Mouse (Mus musculus): ENCODE results near the gene Adamts17. TPM values are rescaled to one million over a fixed set of nuclear protein-coding genes. Genes with fewer than 3 reads are reported as not detected.

Gene Adamts17
- polyA plus RNA-seq, 1 experiment from 2014 or later, result 5.2 TPM

- Histone ChIP-seq H3K27ac (replicated peaks) (no peak overlapping the region), H3K4me1 (peaks cover 43% of the 10 kb centered on the region), H3K9ac (no peak overlapping the region), H3K4me3 (no peak overlapping the region), H3K9me3 (no peaks in the 10 kb centered on the region), H3K36me3 (no peaks in the 10 kb centered on the region), H3K27me3 (replicated peaks) (no peaks in the 10 kb centered on the region), H3K4me2 (no peak overlapping the region)
- 74% methylated on average over 2 of the region's 2 CpGs for WGBS
- no peak for ATAC-seq (ENCODE audit: extremely low read depth, insufficient number of reproducible peaks, low FRiP score, low TSS enrichment)
These were observed 33.7 kb downstream of the Adamts17 start for GRCm38 (mm10) chr7:66873235-66873634.

GRCm38 (mm10) chr7:66891431-66891830 lies 51.9 kb downstream of the Adamts17 start:
- WGBS, result 65% methylated on average over 2 of the region's 2 CpGs
- H3K4me3 ChIP-seq, result no peak overlapping the region
- H3K27me3 ChIP-seq (replicated peaks), result no peaks in the 10 kb centered on the region
- peaks cover 5% of the 10 kb centered on the region; the same call in 1 of the 2 replicates for H3K36me3 ChIP-seq
- H3K4me1 ChIP-seq, result no peaks in the 10 kb centered on the region
- no peaks in the 10 kb centered on the region for H3K9me3 ChIP-seq
- no peak overlapping the region for H3K9ac ChIP-seq
- no peak for ATAC-seq (ENCODE audit: extremely low read depth, insufficient number of reproducible peaks, low FRiP score, low TSS enrichment)
- no peak overlapping the region for H3K27ac ChIP-seq (replicated peaks)
- H3K4me2 ChIP-seq, result no peak overlapping the region

- H3K4me2 ChIP-seq, result no peak overlapping the region
- no peak overlapping the region for H3K27ac ChIP-seq (replicated peaks)
- no peaks in the 10 kb centered on the region for H3K4me1 ChIP-seq
- no peaks in the 10 kb centered on the region for H3K9me3 ChIP-seq
- no peak for ATAC-seq (ENCODE audit: extremely low read depth, insufficient number of reproducible peaks, low FRiP score, low TSS enrichment)
- H3K36me3 ChIP-seq, result peaks cover 7% of the 10 kb centered on the region
- no peaks in the 10 kb centered on the region for H3K27me3 ChIP-seq (replicated peaks)
- H3K9ac ChIP-seq, result no peak overlapping the region
- H3K4me3 ChIP-seq, result no peak overlapping the region
- WGBS, result 67% methylated on average over 4 of the region's 4 CpGs
These were observed 52.6 kb downstream of the Adamts17 start for GRCm38 (mm10) chr7:66892096-66892495.

GRCm38 (mm10) chr7:66902376-66902775 lies 62.8 kb downstream of the Adamts17 start:
- Histone ChIP-seq H3K4me2 (no peak overlapping the region), H3K27ac (replicated peaks) (no peak overlapping the region), H3K9me3 (no peaks in the 10 kb centered on the region), H3K9ac (no peak overlapping the region), H3K4me3 (no peak overlapping the region), H3K27me3 (replicated peaks) (no peaks in the 10 kb centered on the region), H3K36me3 (peaks cover under 1% of the 10 kb centered on the region; the same call in 1 of the 2 replicates), H3K4me1 (0 out of 2 replicates have a peak, but pooled peaks cover 4% of the 10 kb centered on the region)
- 87% methylated on average over 7 of the region's 7 CpGs for WGBS
- ATAC-seq (ENCODE audit: extremely low read depth, insufficient number of reproducible peaks, low FRiP score, low TSS enrichment), result no peak

GRCm38 (mm10) chr7:66903014-66903413 lies 63.5 kb downstream of the Adamts17 start:
- H3K27ac ChIP-seq (replicated peaks), result no peak overlapping the region
- no peak overlapping the region for H3K4me2 ChIP-seq
- H3K36me3 ChIP-seq, result no peaks in the 10 kb centered on the region
- H3K4me3 ChIP-seq, result no peak overlapping the region
- H3K27me3 ChIP-seq (replicated peaks), result no peaks in the 10 kb centered on the region
- no peak for ATAC-seq (ENCODE audit: extremely low read depth, insufficient number of reproducible peaks, low FRiP score, low TSS enrichment)
- 68% methylated on average over 5 of the region's 5 CpGs for WGBS
- H3K9ac ChIP-seq, result no peak overlapping the region
- no peaks in the 10 kb centered on the region for H3K9me3 ChIP-seq
- 0 out of 2 replicates have a peak, but pooled peaks cover 4% of the 10 kb centered on the region for H3K4me1 ChIP-seq

- no peaks in the 10 kb centered on the region for H3K27me3 ChIP-seq (replicated peaks)
- H3K4me1 ChIP-seq, result 0 out of 2 replicates have a peak, but pooled peaks cover 4% of the 10 kb centered on the region
- no peak overlapping the region for H3K4me3 ChIP-seq
- no peak for ATAC-seq (ENCODE audit: extremely low read depth, insufficient number of reproducible peaks, low FRiP score, low TSS enrichment)
- H3K9me3 ChIP-seq, result no peaks in the 10 kb centered on the region
- H3K36me3 ChIP-seq, result peaks cover 22% of the 10 kb centered on the region
- no peak overlapping the region for H3K4me2 ChIP-seq
- no peak overlapping the region for H3K27ac ChIP-seq (replicated peaks)
- no peak overlapping the region for H3K9ac ChIP-seq
- 73% methylated on average over 4 of the region's 4 CpGs for WGBS
These were observed 66.4 kb downstream of the Adamts17 start for GRCm38 (mm10) chr7:66905941-66906340.

- WGBS, result 31% methylated on average over 5 of the region's 5 CpGs
- Histone ChIP-seq H3K4me2 (no peak overlapping the region), H3K4me3 (no peak overlapping the region), H3K27me3 (replicated peaks) (no peaks in the 10 kb centered on the region), H3K9ac (peak overlapping the region; percentile 54; the same call in 1 of the 2 replicates), H3K27ac (replicated peaks) (peak overlapping the region; percentile 77), H3K9me3 (no peaks in the 10 kb centered on the region), H3K36me3 (peaks cover 22% of the 10 kb centered on the region), H3K4me1 (peaks cover 14% of the 10 kb centered on the region)
- ATAC-seq (ENCODE audit: extremely low read depth, insufficient number of reproducible peaks, low FRiP score, low TSS enrichment), result no peak
These were observed 73.3 kb downstream of the Adamts17 start for GRCm38 (mm10) chr7:66912866-66913265.

- Histone ChIP-seq H3K4me2 (no peak overlapping the region), H3K9me3 (no peaks in the 10 kb centered on the region), H3K27ac (replicated peaks) (no peak overlapping the region), H3K36me3 (no peaks in the 10 kb centered on the region; the same call in 1 of the 2 replicates), H3K4me1 (peaks cover 10% of the 10 kb centered on the region; the same call in 1 of the 2 replicates), H3K27me3 (replicated peaks) (no peaks in the 10 kb centered on the region), H3K9ac (no peak overlapping the region), H3K4me3 (no peak overlapping the region)
- no peak for ATAC-seq (ENCODE audit: extremely low read depth, insufficient number of reproducible peaks, low FRiP score, low TSS enrichment)
- 85% methylated on average over 3 of the region's 3 CpGs for WGBS
These were observed 84.1 kb downstream of the Adamts17 start for GRCm38 (mm10) chr7:66923595-66923994.

GRCm38 (mm10) chr7:66924104-66924503 lies 84.6 kb downstream of the Adamts17 start:
- Histone ChIP-seq H3K27me3 (replicated peaks) (no peaks in the 10 kb centered on the region), H3K9me3 (no peaks in the 10 kb centered on the region), H3K9ac (no peak overlapping the region), H3K27ac (replicated peaks) (no peak overlapping the region), H3K36me3 (no peaks in the 10 kb centered on the region; the same call in 1 of the 2 replicates), H3K4me3 (no peak overlapping the region), H3K4me1 (peaks cover 15% of the 10 kb centered on the region), H3K4me2 (no peak overlapping the region)
- no peak for ATAC-seq (ENCODE audit: extremely low read depth, insufficient number of reproducible peaks, low FRiP score, low TSS enrichment)
- WGBS, result 73% methylated on average over 1 of the region's 1 CpGs

GRCm38 (mm10) chr7:66929263-66929662 lies 89.7 kb downstream of the Adamts17 start:
- peak; percentile 38; the same call in 1 of the 2 replicates for ATAC-seq (ENCODE audit: extremely low read depth, insufficient number of reproducible peaks, low FRiP score, low TSS enrichment)
- H3K4me1 ChIP-seq, result peaks cover 44% of the 10 kb centered on the region

GRCm38 (mm10) chr7:66931291-66931690 lies 91.8 kb downstream of the Adamts17 start:
- Histone ChIP-seq H3K27me3 (replicated peaks) (no peaks in the 10 kb centered on the region), H3K4me2 (no peak overlapping the region), H3K9me3 (no peaks in the 10 kb centered on the region), H3K36me3 (no peaks in the 10 kb centered on the region), H3K9ac (no peak overlapping the region), H3K27ac (replicated peaks) (no peak overlapping the region), H3K4me3 (no peak overlapping the region), H3K4me1 (peaks cover 65% of the 10 kb centered on the region)
- no peak for ATAC-seq (ENCODE audit: extremely low read depth, insufficient number of reproducible peaks, low FRiP score, low TSS enrichment)
- WGBS, result 90% methylated on average over 1 of the region's 1 CpGs

More at GRCm38 (mm10) chr7:66929263-66929662, 89.7 kb downstream of the Adamts17 start:
- Histone ChIP-seq H3K27me3 (replicated peaks) (no peaks in the 10 kb centered on the region), H3K36me3 (no peaks in the 10 kb centered on the region), H3K4me3 (no peak overlapping the region), H3K4me2 (peak overlapping the region; percentile 33), H3K9me3 (no peaks in the 10 kb centered on the region), H3K27ac (replicated peaks) (0 out of 2 replicates have a peak overlapping the region, but pooled peaks have one; percentile 29), H3K9ac (no peak overlapping the region)
- WGBS, result 13% methylated on average over 6 of the region's 6 CpGs

- Histone ChIP-seq H3K9ac (peak overlapping the region; percentile 1; the same call in 1 of the 2 replicates), H3K27ac (replicated peaks) (peak overlapping the region; percentile 76), H3K4me1 (peaks cover 76% of the 10 kb centered on the region), H3K4me2 (no peak overlapping the region), H3K27me3 (replicated peaks) (no peaks in the 10 kb centered on the region), H3K36me3 (no peaks in the 10 kb centered on the region), H3K9me3 (no peaks in the 10 kb centered on the region), H3K4me3 (no peak overlapping the region)
- 15% methylated on average over 4 of the region's 4 CpGs for WGBS
- ATAC-seq (ENCODE audit: extremely low read depth, insufficient number of reproducible peaks, low FRiP score, low TSS enrichment), result no peak
These were observed 93.7 kb downstream of the Adamts17 start for GRCm38 (mm10) chr7:66933251-66933650.
